Mouse (Mus musculus) kidney, postnatal 4 days (tissue): ENCODE results near the gene Pon3.
"Not testable (repeated sequence)": the region's sequence is repeated elsewhere in the genome, so short reads cannot be mapped to it uniquely, and the experiment has no call there.

Source experiments
- DNase-seq, 2 experiments: peaks; one replicate each; pipeline ENCODE4 v3.0.0; 2021; ENCODE audit warnings: mixed read lengths in 2 of 2

The Pon3 gene

GRCm38 (mm10) chr6:5245926-5246325 is 10.2 kb downstream of the Pon3 start:
- DNase-seq: no peak

GRCm38 (mm10) chr6:5238799-5239198 is 17.3 kb downstream of the Pon3 start:
- no peak for DNase-seq

- DNase-seq: no peak
These were observed 18.6 kb downstream of the Pon3 start for GRCm38 (mm10) chr6:5237510-5237909.

DNA sequence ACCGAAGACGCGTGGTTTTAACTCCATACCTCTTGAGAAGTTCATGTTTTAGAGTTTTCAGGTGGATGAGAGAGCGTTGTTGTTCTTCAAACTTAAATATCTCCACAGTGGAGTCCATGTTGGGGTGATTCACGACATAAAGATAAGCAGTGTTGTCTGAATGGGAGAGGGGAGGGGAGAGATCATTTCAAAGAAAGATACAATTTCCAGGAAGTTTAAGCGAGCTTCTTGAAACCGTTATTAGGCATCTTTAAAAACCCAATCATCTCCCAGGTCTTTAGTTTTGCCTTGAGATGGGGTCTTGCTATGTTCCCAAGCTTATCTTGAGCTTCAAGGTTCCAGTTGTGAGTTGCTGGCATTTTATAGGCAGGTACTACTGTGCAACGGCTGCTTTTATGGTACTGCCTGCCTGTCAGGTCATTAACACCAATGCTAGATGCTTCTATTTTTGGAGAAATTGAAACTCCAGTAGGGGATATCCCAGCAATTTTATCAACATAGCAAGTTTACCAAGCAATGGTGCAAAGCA is 19.2 kb downstream of the Pon3 start:
- no peak for DNase-seq

DNA sequence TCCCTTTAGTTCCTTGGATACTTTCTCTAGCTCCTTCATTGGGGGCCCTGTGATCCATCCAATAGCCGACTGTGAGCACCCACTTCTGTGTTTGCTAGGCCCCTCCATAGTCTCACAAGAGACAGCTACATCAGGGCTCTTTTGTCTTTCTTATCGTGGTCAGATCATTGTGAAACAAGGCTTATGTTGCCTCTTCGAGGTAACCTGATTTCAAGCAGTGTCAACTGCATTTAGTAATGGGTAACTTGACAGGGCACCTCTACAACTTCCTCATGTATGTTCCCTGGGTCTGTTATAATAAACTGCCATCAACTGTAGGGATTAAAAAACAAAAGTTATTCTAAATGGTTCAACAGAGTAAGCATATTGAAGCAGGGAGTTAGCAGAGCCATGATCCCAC is 21.5 kb downstream of the Pon3 start:
- no peak for DNase-seq

DNA sequence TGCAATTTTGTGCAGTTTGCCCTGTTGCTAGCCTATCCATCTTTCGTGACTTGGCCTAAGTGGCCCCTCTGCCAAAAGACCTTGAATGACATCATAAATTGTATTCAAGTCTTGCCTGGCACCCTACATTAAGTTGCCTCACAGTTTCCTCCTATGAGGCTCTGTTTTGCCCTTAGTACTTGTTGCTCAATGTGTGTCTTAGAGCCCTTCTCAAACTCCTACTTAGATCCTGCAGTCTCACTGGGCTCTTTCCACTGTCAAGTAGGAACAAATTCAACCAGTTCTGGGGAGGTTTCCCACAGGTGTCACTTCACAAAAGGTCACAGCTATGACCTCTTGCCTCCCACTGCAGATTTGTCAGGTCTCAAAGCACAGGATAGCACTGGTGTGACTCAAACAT is 22.3 kb downstream of the Pon3 start:
- no peak for DNase-seq

- DNase-seq: no peak
These were observed 24.1 kb downstream of the Pon3 start for GRCm38 (mm10) chr6:5232022-5232421.

DNA sequence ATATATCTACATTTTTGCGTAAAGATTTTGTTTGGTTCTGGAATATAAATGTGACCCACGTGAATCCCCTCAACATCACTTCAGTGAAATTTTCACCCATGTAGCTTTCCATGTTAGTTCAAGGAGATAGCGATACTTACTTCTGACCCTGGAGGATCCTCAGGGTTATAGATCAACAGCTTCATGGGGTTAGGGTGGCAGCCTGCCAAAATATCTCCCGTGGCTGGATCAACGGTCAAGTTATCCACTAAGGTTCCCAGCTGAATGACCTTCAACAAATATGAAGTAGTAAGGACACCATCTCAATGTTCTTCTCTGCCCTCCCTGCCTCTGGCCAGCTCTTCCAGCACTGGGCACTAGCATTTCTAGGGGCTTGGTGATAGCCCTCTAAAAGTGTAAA is 25.8 kb downstream of the Pon3 start:
- no peak for DNase-seq

DNA sequence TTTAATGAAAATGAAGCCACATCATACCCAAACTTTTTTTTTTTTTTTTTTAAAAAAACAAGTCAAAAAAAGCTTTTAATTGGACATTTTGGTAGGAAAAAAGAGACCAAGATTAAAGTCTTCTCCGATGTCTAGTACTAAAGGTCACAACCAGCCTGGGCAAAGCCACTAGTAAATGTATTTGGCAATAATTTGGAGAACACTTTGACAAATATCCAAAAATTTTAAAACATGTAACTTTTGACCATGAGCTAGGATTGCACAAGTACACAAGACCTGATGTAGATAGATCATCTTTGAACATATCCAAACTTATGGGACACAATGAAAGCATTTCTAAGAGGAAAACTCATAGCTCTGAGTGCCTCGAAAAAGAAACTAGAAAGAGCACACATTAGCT is 32.5 kb downstream of the Pon3 start:
- not testable (repeated sequence) for DNase-seq

DNA sequence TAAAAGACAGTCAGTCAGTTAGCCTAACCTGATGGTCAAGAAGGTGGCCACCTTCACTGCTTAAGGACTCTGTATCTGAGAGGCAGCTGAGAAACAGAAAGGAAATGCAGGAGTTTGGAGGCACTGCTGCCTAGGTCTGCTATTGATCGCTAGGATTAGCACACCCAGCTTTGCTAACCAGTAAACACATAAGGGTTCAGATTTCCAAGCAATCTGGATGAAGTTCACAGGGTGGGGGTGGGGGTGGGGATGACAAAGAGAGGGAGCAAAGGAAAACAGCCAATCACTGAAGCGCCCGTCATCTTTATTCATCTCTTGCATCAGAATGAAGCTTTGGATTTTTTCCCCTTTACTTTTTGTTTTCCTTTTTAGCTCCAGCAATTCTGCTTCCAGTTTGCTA is 34.0 kb downstream of the Pon3 start:
- no peak for DNase-seq

- no peak for DNase-seq
These were observed 37.9 kb downstream of the Pon3 start for GRCm38 (mm10) chr6:5218190-5218589.

DNA sequence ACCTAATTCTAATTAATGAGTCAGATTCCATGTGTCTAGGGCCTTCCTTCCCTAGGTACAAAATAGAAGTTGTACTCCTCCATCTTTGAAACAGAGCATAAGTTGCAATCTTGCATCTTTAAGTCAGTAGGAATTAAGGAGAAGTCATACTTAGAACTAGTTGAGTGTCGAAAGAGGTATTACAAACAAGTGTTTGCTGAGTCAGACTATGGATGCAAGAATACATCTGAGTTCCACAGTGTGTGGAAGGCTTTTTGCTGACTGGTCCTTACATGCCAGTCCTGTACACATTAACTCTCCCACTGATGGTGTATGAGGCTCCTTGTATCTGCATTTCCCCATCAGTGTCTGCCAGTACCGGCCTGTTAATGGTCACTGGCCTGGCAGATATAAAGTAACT is 48.3 kb downstream of the Pon3 start:
- no peak for DNase-seq

- DNase-seq: no peak
These were observed 56.2 kb downstream of the Pon3 start for GRCm38 (mm10) chr6:5199916-5200315.

- no peak for DNase-seq
These were observed 56.6 kb downstream of the Pon3 start for GRCm38 (mm10) chr6:5199376-5199905.

- DNase-seq: no peak
These were observed 57.5 kb downstream of the Pon3 start for GRCm38 (mm10) chr6:5198590-5198989.

GRCm38 (mm10) chr6:5193693-5194092 is 62.4 kb downstream of the Pon3 start, which contains the start of gene Pon1:
Gene Pon1, minus strand, starts transcription at chr6:5193946.
- DNase-seq: no peak

DNA sequence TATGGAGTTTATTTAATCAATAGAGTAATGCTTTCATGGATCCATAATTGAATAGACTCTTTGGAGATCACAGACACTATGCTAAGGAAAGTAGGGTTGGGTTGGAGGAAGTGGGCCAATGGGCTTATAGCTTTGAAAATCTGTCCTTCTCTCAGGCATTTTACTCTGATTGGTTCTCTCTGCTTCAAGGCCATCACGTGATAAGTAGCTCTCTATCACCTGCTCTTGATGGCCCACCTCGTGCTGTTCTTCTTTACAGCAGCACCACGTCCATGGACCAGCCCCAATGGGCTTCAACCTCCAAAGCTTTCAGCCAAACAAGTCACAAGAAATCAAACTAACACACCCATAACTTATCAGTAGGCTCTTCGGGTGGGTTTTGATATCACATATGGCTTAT is 65.3 kb downstream of the Pon3 start:
- DNase-seq: no peak

DNA sequence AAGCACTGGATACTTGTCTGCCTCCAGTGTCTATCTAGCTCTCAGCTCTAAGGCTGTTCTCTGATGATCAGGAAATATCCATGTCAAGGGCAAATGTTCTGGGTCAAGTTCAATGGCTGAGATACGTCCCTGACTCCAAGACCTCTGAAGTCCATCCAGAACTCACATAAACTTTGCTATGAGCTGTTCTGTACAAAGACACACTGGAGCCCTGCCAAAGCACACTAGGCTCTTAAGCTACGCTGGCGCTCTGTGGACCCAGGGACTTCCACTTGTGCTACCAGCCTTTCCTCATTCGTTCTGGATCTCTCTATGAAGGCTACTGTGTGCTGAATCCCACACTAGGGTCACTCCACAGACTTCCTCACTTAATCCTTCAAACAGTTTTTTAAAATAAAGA is 66.6 kb downstream of the Pon3 start:
- DNase-seq: peak; percentile 26 to 28

- no peak for DNase-seq
These were observed 67.1 kb downstream of the Pon3 start for GRCm38 (mm10) chr6:5188938-5189337.

- DNase-seq: no peak
These were observed 68.0 kb downstream of the Pon3 start for GRCm38 (mm10) chr6:5188036-5188435.

GRCm38 (mm10) chr6:5187586-5187985 is 68.5 kb downstream of the Pon3 start:
- DNase-seq: no peak

- DNase-seq: no peak
These were observed 69.7 kb downstream of the Pon3 start for GRCm38 (mm10) chr6:5186229-5186950.

GRCm38 (mm10) chr6:5180645-5181044 is 75.4 kb downstream of the Pon3 start:
- DNase-seq: no peak

GRCm38 (mm10) chr6:5179189-5179588 is 76.9 kb downstream of the Pon3 start:
- DNase-seq: no peak
